Mouse (Mus musculus) hindbrain, embryonic 12.5 days (tissue): ENCODE measurements around the gene Col27a1. TPM values are rescaled to one million over a fixed set of nuclear protein-coding genes. Genes with fewer than 3 reads are reported as not detected.

Experiments used
- ATAC-seq: fragments of 200-750 bp; cut with Nextera tagmentation; 2 replicates; pipeline ENCODE4 v1.8.0; 2017; ENCODE audit warnings: moderate TSS enrichment; ENCODE audit not compliant: low FRiP score
- H3K27ac ChIP-seq: fragments of 300-500 bp; sonication (generic); 2 replicates; pipeline ENCODE4 v1.5.1; 2016; ENCODE audit warnings: mild to moderate bottlenecking
- H3K27me3 ChIP-seq: fragments of 300-500 bp; sonication (generic); 2 replicates; pipeline ENCODE4 v1.6.1; 2016; ENCODE audit warnings: mild to moderate bottlenecking
- H3K36me3 ChIP-seq: fragments of 300-500 bp; sonication (generic); 2 replicates; pipeline ENCODE4 v1.6.1; 2016; ENCODE audit warnings: mild to moderate bottlenecking
- H3K4me1 ChIP-seq: fragments of 300-500 bp; sonication (generic); 2 replicates; pipeline ENCODE4 v1.6.1; 2016
- H3K4me2 ChIP-seq: fragments of 300-500 bp; sonication (generic); replicated peaks from 2 replicates; pipeline ENCODE4 v1.6.1; 2016; ENCODE audit warnings: mild to moderate bottlenecking
- H3K4me3 ChIP-seq: fragments of 300-500 bp; sonication (generic); 2 replicates; pipeline ENCODE4 v1.5.1; 2016; ENCODE audit warnings: mild to moderate bottlenecking
- H3K9ac ChIP-seq: fragments of 300-500 bp; sonication (generic); 2 replicates; pipeline ENCODE4 v1.6.1; 2016; ENCODE audit warnings: mild to moderate bottlenecking, moderate library complexity
- H3K9me3 ChIP-seq: fragments of 300-500 bp; sonication (generic); replicated peaks from 2 replicates; pipeline ENCODE4 v1.6.1; 2016; ENCODE audit warnings: mild to moderate bottlenecking
- WGBS: fragments of 180-500 bp; shearing (Covaris S2); methylation state at CpG from one replicate; pipeline ENCODE4 v1.1.7; 2016; 5-methylcytosine and 5-hydroxymethylcytosine counted together
- polyA plus RNA-seq: library from polyadenylated mRNA; unstranded; fragments of >200 nt; fragmentation: Nextera tagmentation; extraction: Ambion mirVana; gene quantifications from 2 replicates; pipeline ENCODE4 v1.2.1, GENCODE M21; 2016

The Col27a1 gene
- polyA plus RNA-seq, 1 experiment from 2014 or later: 10.5 TPM

DNA sequence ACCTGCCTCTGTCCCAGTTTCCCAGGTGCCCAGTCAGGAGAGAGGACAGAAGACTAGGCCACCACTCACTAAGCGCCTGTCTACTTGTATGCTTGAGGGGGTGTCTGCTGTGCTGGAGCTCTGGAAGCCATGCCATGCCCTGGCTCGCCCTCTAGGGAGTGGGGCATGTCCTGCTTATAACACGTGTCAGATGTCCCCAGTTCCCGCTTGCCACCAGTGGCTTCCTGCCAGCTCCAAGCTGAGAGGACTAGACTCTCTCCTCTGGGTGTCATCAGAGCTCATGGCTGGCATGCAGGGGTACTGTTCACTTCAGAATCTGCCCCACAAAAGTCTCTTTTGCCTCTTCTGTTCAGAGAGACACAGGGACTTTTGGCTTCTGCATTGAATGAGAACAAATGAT, 55.0 kb downstream of the Col27a1 start:
- Histone ChIP-seq H3K4me2 (no peak overlapping the region), H3K9me3 (no peaks in the 10 kb centered on the region), H3K27ac (no peak overlapping the region), H3K27me3 (no peaks in the 10 kb centered on the region), H3K4me1 (no peaks in the 10 kb centered on the region), H3K36me3 (no peaks in the 10 kb centered on the region), H3K9ac (no peak overlapping the region), H3K4me3 (no peak overlapping the region)
- WGBS: 70% methylated on average over 4 of the region's 4 CpGs
- no peak for ATAC-seq

DNA sequence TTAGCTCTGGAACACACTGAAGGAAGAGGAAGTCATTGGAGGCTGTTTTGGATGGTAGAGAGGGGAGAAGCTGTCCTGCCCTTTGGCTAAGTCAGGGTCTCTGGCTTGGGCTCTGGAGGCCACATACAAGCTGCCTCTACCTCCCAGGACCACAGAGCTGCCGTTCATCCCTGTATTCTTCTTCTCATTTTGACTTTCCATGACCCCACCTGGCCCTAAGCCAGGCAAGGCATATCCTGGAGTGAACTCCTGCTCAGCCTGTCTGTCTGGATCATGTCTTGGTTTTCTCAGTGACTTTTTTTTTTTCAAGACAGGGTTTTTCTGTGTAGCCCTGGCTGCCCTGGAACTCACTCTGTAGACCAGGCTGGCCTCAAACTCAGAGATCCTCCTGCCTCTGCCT, 60.7 kb downstream of the Col27a1 start:
- Histone ChIP-seq H3K9me3 (no peaks in the 10 kb centered on the region), H3K4me1 (no peaks in the 10 kb centered on the region), H3K27me3 (no peaks in the 10 kb centered on the region), H3K4me3 (no peak overlapping the region), H3K27ac (no peak overlapping the region), H3K9ac (no peak overlapping the region), H3K36me3 (no peaks in the 10 kb centered on the region), H3K4me2 (no peak overlapping the region)
- no peak for ATAC-seq
- 83% methylated on average over 1 of the region's 1 CpGs for WGBS

DNA sequence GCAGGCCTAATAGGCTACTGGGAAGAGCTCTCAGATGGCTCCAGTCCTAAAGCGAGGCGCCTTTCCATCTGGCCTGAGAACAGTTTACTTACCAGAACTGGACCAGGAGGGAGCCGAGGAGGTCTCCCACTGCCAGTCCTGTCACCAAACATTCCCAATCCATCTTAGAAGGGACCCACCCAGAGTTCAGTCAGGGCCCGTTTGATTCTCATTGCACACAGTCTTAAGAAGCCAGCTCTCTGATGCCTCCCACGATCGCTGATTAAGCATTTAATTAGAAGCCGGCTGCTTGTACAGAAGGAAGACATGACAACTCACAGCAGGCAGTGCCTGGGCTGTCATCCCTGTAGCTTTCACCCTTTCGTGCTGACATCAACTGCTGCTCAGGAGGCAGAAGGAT, 61.4 kb downstream of the Col27a1 start:
- Histone ChIP-seq H3K4me3 (no peak overlapping the region), H3K4me1 (no peaks in the 10 kb centered on the region), H3K36me3 (no peaks in the 10 kb centered on the region), H3K9me3 (no peaks in the 10 kb centered on the region), H3K4me2 (no peak overlapping the region), H3K9ac (no peak overlapping the region), H3K27me3 (no peaks in the 10 kb centered on the region), H3K27ac (no peak overlapping the region)
- 61% methylated on average over 8 of the region's 8 CpGs for WGBS
- no peak for ATAC-seq

DNA sequence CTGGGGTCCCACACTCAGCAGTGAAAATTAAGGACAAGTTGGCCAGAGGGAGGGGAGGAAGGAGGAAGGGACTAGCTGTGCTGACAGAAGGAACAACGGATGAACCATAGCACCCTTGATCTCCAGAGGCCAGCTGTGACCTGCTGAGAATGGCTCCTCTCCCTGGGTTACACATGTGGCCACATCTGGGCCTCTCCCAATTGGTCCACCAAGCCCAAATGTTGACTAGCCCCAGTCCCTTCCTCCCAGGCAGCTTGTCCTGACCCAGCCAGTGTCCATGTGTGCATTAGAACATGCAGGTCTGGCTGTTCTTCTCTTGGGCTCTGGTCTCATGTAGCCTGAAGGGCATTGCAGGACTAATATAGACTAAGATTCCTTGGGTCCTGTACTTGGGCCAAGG, 62.8 kb downstream of the Col27a1 start:
- no peak overlapping the region for H3K9ac ChIP-seq
- no peaks in the 10 kb centered on the region for H3K36me3 ChIP-seq
- no peaks in the 10 kb centered on the region for H3K4me1 ChIP-seq
- no peak overlapping the region for H3K4me2 ChIP-seq
- H3K9me3 ChIP-seq: no peaks in the 10 kb centered on the region
- H3K27ac ChIP-seq: no peak overlapping the region
- no peak overlapping the region for H3K4me3 ChIP-seq
- H3K27me3 ChIP-seq: no peaks in the 10 kb centered on the region
- no peak for ATAC-seq
- WGBS: 87% methylated on average over 1 of the region's 1 CpGs

DNA sequence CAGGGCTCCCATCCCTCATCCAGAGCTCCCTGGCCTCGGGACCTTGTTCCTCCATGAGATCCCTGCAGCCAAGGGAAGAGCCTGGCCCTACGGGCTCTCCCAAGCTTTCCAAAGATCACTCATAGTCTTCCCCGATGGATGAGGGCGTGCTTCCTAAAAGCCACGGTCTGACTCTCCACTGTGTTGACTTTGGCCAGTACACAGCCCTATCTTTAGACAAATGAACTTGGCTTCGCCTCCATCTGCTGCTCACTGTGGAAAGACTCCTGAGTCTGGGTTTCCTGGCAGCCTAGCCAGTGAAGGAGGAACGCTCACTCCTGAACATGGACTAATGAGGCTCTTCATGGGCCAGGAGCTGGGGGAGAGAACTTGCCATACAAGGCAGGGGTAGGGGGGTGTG, 65.0 kb downstream of the Col27a1 start:
- WGBS: 89% methylated on average over 7 of the region's 7 CpGs
- H3K36me3 ChIP-seq: no peaks in the 10 kb centered on the region
- H3K4me1 ChIP-seq: no peaks in the 10 kb centered on the region
- H3K4me3 ChIP-seq: no peak overlapping the region
- no peaks in the 10 kb centered on the region for H3K27me3 ChIP-seq
- ATAC-seq: no peak
- no peak overlapping the region for H3K9ac ChIP-seq
- no peak overlapping the region for H3K27ac ChIP-seq
- no peaks in the 10 kb centered on the region for H3K9me3 ChIP-seq
- H3K4me2 ChIP-seq: no peak overlapping the region

DNA sequence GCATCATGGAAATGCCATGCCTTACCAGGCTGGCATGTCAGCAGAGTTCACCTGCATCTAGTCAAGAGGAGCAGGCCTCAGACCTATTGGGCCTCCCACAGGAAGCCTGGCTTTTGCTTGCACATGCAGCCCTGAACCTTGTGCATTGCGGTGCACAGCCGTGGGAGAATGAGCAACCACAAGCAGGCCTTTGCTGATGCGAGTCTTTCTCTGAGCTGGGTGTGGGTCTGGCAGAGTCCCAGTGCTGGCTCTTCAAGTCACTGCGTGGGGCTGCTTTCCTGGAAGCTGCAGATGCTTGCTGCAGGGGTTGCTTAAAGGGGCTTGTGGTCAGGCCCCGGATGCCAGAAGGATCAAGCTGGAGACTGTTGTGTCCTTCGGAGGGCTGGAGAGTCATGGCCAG, 67.9 kb downstream of the Col27a1 start:
- Histone ChIP-seq H3K4me1 (no peaks in the 10 kb centered on the region), H3K36me3 (no peaks in the 10 kb centered on the region), H3K4me3 (no peak overlapping the region), H3K9me3 (no peaks in the 10 kb centered on the region), H3K4me2 (no peak overlapping the region), H3K27me3 (no peaks in the 10 kb centered on the region), H3K9ac (no peak overlapping the region), H3K27ac (no peak overlapping the region)
- ATAC-seq: no peak
- 85% methylated on average over 6 of the region's 6 CpGs for WGBS

DNA sequence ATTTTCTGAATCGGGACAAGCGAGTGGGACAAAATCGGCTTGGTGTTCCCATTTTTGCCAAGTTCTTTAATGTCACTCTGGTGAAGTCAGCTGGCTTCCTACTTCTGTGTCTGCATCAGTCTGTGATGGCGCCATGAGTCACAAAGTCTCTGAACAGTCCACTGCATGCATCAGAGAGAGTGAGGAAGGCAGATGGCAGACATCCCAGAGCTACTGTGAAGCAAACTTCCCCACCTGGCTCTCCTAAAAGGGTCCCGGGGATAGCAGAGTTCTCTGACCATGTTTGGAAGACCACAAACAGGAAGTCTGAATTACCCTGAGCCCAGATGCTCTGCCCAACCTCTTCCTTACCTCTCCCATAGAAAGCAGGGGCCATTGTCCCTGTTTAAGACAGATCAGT, 69.5 kb downstream of the Col27a1 start:
- ATAC-seq: no peak
- Histone ChIP-seq H3K27ac (no peak overlapping the region), H3K36me3 (no peaks in the 10 kb centered on the region), H3K4me1 (no peaks in the 10 kb centered on the region), H3K9ac (no peak overlapping the region), H3K4me2 (no peak overlapping the region), H3K4me3 (no peak overlapping the region), H3K9me3 (no peaks in the 10 kb centered on the region), H3K27me3 (no peaks in the 10 kb centered on the region)
- WGBS: 94% methylated on average over 5 of the region's 5 CpGs

DNA sequence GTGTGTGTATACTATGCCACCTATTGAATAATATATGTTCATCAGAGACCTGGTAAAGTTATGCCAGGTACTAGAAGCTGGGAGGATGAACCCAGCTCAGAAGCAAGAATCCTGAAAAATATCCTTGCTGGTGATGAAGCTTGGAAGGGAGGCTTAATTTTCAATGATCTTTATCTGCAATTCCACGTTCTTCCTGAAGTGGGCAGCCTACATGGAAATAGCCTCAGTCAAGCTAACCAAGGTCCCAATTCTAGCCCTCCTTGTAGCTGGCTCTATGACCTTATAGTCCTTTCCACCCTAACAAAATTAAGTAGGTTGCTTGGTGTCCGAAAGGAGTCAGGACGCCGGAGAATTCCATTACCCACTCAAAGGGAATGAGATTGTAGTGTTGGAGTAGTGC, 72.2 kb downstream of the Col27a1 start:
- ATAC-seq: no peak
- Histone ChIP-seq H3K9ac (no peak overlapping the region), H3K4me1 (0 out of 2 replicates have a peak, but pooled peaks cover 4% of the 10 kb centered on the region), H3K36me3 (no peaks in the 10 kb centered on the region), H3K9me3 (no peaks in the 10 kb centered on the region), H3K27me3 (no peaks in the 10 kb centered on the region), H3K4me2 (no peak overlapping the region), H3K27ac (no peak overlapping the region), H3K4me3 (no peak overlapping the region)
- 92% methylated on average over 4 of the region's 4 CpGs for WGBS

DNA sequence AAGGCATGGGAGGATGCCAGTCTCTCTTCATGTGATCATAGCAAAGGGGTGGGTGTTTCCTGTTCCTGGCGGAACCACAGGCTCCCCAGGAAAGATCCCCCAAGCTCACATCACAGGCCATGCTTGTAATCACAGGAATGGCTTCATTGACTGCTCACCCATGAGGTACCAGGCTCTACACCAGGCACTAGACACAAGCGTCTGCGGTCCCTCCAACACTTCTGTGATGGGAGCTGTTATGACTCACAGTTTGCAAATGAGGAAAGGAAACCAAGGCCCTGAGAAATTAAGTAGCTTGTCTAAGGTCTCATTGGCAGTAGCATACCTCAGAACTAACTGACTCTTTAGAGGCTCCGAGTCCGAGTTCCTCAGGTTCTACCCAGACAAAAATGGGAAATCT, 74.7 kb downstream of the Col27a1 start:
- Histone ChIP-seq H3K36me3 (no peaks in the 10 kb centered on the region), H3K9me3 (no peaks in the 10 kb centered on the region), H3K4me2 (no peak overlapping the region), H3K4me3 (no peak overlapping the region), H3K9ac (no peak overlapping the region), H3K27ac (no peak overlapping the region), H3K4me1 (0 out of 2 replicates have a peak, but pooled peaks cover 5% of the 10 kb centered on the region), H3K27me3 (no peaks in the 10 kb centered on the region)
- 95% methylated on average over 5 of the region's 5 CpGs for WGBS
- no peak for ATAC-seq

DNA sequence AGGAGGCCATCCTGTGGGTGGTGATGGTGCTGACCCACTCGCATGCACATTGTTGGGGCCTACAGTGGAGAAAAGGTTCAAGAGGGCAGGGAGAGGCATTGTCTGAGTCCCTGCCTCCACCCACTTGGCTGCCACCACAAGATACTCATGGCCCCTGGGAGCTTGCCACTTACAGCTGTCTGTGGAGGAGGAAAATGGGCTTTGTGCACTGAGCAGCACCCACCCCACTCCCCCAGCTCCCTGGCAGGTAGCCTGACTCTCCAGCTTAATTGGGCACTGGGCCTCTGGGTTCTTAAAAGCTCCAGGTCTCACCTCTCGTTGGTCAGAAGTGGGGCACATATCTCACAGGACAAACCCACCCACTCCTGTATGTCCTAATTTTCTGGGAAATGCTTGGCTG, 76.3 kb downstream of the Col27a1 start:
- Histone ChIP-seq H3K4me1 (0 out of 2 replicates have a peak, but pooled peaks cover 5% of the 10 kb centered on the region), H3K4me3 (no peak overlapping the region), H3K27me3 (no peaks in the 10 kb centered on the region), H3K27ac (no peak overlapping the region), H3K4me2 (no peak overlapping the region), H3K36me3 (no peaks in the 10 kb centered on the region), H3K9me3 (no peaks in the 10 kb centered on the region), H3K9ac (no peak overlapping the region)
- ATAC-seq: no peak
- 82% methylated on average over 2 of the region's 2 CpGs for WGBS

DNA sequence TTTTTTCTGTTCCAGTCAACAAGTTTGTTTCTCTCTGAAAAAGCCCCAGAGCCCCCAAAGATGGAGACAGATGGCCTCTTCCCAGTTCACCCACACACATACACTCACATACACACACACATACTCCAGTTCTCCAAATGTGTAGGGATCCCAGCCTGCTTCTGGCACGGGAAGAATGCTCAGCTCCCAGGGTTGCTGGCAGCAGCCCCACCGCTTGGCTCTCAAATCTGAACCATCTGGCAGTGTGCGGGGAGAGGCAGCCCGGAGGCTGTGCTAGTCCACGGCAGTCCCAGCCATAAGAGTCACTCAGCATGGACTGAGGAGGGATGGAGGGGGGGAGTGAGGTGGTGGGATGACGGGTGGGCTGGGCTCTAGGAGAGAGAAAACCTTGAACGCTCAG, 77.3 kb downstream of the Col27a1 start:
- Histone ChIP-seq H3K9me3 (no peaks in the 10 kb centered on the region), H3K27ac (no peak overlapping the region), H3K4me2 (no peak overlapping the region), H3K9ac (no peak overlapping the region), H3K4me1 (0 out of 2 replicates have a peak, but pooled peaks cover 5% of the 10 kb centered on the region), H3K36me3 (no peaks in the 10 kb centered on the region), H3K4me3 (no peak overlapping the region), H3K27me3 (no peaks in the 10 kb centered on the region)
- WGBS: 55% methylated on average over 7 of the region's 7 CpGs
- 0 out of 2 replicates have a peak, but pooled peaks have one; percentile 33 for ATAC-seq

DNA sequence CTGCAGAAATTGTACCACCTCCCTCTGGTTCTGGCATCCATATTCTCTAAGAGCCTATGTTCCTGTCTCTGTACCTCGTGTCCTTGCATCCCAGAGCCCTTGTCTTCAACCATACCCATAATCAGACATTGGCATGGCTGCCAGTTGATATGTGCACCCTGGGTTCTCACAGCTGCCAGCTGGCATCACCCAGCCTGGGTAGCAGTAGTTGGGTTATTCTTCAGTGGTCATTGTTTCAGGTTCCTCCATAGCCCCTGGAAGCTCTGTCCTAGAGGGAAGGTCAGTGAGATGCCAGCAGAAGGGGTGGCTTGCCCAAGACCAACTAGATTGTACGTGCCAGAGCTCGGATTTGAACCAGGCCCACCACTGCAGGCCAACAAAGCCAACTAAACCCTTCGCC, 77.9 kb downstream of the Col27a1 start:
- Histone ChIP-seq H3K4me1 (0 out of 2 replicates have a peak, but pooled peaks cover 5% of the 10 kb centered on the region), H3K4me2 (no peak overlapping the region), H3K27me3 (no peaks in the 10 kb centered on the region), H3K27ac (no peak overlapping the region), H3K4me3 (no peak overlapping the region), H3K9me3 (no peaks in the 10 kb centered on the region), H3K36me3 (no peaks in the 10 kb centered on the region), H3K9ac (no peak overlapping the region)
- ATAC-seq: no peak
- WGBS: 90% methylated on average over 4 of the region's 4 CpGs

DNA sequence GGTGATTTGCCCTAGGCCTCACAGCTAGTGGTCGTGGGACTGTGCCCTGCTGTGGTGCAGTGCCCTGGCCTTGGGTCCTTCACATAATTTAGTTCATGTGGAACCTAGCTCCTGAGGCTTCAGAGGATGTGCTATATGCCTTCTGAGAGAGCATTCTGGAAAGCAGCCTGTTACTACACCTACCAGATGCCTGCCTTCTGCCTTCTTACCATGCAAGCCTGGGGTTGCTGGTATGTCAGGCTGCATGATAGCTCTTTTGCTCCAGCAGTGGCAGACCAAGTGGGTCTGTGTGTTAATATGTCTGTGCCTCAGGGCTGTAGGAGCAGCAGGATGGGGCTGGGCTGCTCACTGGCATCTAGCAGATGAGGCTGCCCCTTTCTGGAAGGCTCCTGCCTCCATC, 81.8 kb downstream of the Col27a1 start:
- Histone ChIP-seq H3K4me1 (0 out of 2 replicates have a peak, but pooled peaks cover 5% of the 10 kb centered on the region), H3K36me3 (no peaks in the 10 kb centered on the region), H3K4me3 (no peak overlapping the region), H3K9ac (no peak overlapping the region), H3K9me3 (no peaks in the 10 kb centered on the region), H3K27me3 (no peaks in the 10 kb centered on the region), H3K27ac (no peak overlapping the region), H3K4me2 (no peak overlapping the region)
- ATAC-seq: no peak
- 79% methylated on average over 1 of the region's 1 CpGs for WGBS
